Comparison of ENCODE assay signal across 8 mouse cellular contexts in genomic region chr11:6545857-6546192, GRCm38 (mm10). TPM values are rescaled to one million over a fixed set of nuclear protein-coding genes. Genes with fewer than 3 reads are reported as not detected.
DNase-seq lines count a peak whose midpoint lies in the region; ATAC-seq and TF ChIP-seq lines count a peak whose summit lies in the region.

No protein-coding gene starts in this region.

- no peaks in the 10 kb centered on the region for H3K9me3 ChIP-seq in embryonic facial prominence, embryonic 13.5 days
- H3K9me3 ChIP-seq in intestine, embryonic 16.5 days (ENCODE audit: control insufficient read depth, low read length): no peaks in the 10 kb centered on the region
- no peaks in the 10 kb centered on the region for H3K9me3 ChIP-seq in neural tube, embryonic 13.5 days

- H3K27ac ChIP-seq in liver, adult 2 months (replicated peaks; ENCODE audit: insufficient read depth, low read depth, low read length): peak overlapping the region; percentile 29; the same call in 1 of the 2 replicates
- H3K27ac ChIP-seq in embryonic facial prominence, embryonic 13.5 days: peak overlapping the region; percentile 98
- peak overlapping the region; percentile 98 for H3K27ac ChIP-seq in intestine, embryonic 16.5 days (ENCODE audit: low read length)
- peak overlapping the region; percentile 97 for H3K27ac ChIP-seq in neural tube, embryonic 13.5 days (replicated peaks)

- H3K36me3 ChIP-seq in liver, adult 2 months (ENCODE audit: control insufficient read depth, insufficient read depth, low read length): no peaks in the 10 kb centered on the region
- H3K36me3 ChIP-seq in embryonic facial prominence, embryonic 13.5 days: no peaks in the 10 kb centered on the region
- H3K36me3 ChIP-seq in intestine, embryonic 16.5 days (ENCODE audit: control insufficient read depth, insufficient read depth, low read length): no peaks in the 10 kb centered on the region
- H3K36me3 ChIP-seq in neural tube, embryonic 13.5 days: no peaks in the 10 kb centered on the region

- TF ChIP-seq POLR2A in liver, adult 2 months (IDR thresholded peaks at IDR 0.05; ENCODE audit: extremely low read depth, insufficient read depth, low read length): no peak

- peaks cover 12% of the 10 kb centered on the region; the same call in 1 of the 2 replicates for H3K79me2 ChIP-seq in liver, adult 2 months (ENCODE audit: control insufficient read depth, insufficient read depth, low read length)

- WGBS in liver, adult 2 months: 22% methylated on average over 3 of the region's 3 CpGs
- 22% methylated on average over 3 of the region's 3 CpGs for WGBS in embryonic facial prominence, embryonic 13.5 days
- 23% methylated on average over 3 of the region's 3 CpGs for WGBS in intestine, embryonic 16.5 days
- 28% methylated on average over 3 of the region's 3 CpGs for WGBS in neural tube, embryonic 13.5 days

- ATAC-seq in embryonic facial prominence, embryonic 13.5 days (ENCODE audit: insufficient number of reproducible peaks, insufficient read depth, low FRiP score, low TSS enrichment, low read depth): no peak
- peak; percentile 21 for ATAC-seq in intestine, embryonic 16.5 days
- ATAC-seq in neural tube, embryonic 13.5 days (ENCODE audit: low read depth): peak; percentile 25

- peak overlapping the region; percentile 74 for H3K4me2 ChIP-seq in embryonic facial prominence, embryonic 13.5 days
- H3K4me2 ChIP-seq in intestine, embryonic 16.5 days (ENCODE audit: low read depth, low read length): peak overlapping the region; percentile 65
- peak overlapping the region; percentile 76 for H3K4me2 ChIP-seq in neural tube, embryonic 13.5 days

- no peak overlapping the region for H3K9ac ChIP-seq in liver, adult 2 months (ENCODE audit: low read depth, low read length)
- H3K9ac ChIP-seq in embryonic facial prominence, embryonic 13.5 days: peak overlapping the region; percentile 87
- H3K9ac ChIP-seq in intestine, embryonic 16.5 days (ENCODE audit: low read depth, low read length): peak overlapping the region; percentile 83
- H3K9ac ChIP-seq in neural tube, embryonic 13.5 days: peak overlapping the region; percentile 96

- peak overlapping the region; percentile 29 for H3K4me3 ChIP-seq in liver, adult 2 months (ENCODE audit: insufficient read depth, low read depth, low read length)
- H3K4me3 ChIP-seq in embryonic facial prominence, embryonic 13.5 days: peak overlapping the region; percentile 70
- H3K4me3 ChIP-seq in intestine, embryonic 16.5 days (ENCODE audit: low read length): peak overlapping the region; percentile 74
- H3K4me3 ChIP-seq in neural tube, embryonic 13.5 days: peak overlapping the region; percentile 84

- peaks cover 9% of the 10 kb centered on the region for H3K4me1 ChIP-seq in liver, adult 2 months (ENCODE audit: control insufficient read depth, insufficient read depth, low read length)
- H3K4me1 ChIP-seq in embryonic facial prominence, embryonic 13.5 days: peaks cover 15% of the 10 kb centered on the region
- H3K4me1 ChIP-seq in intestine, embryonic 16.5 days (ENCODE audit: control insufficient read depth, insufficient read depth, low read length): peaks cover 11% of the 10 kb centered on the region
- H3K4me1 ChIP-seq in neural tube, embryonic 13.5 days (replicated peaks): peaks cover 20% of the 10 kb centered on the region

- H3K27me3 ChIP-seq in liver, adult 2 months (ENCODE audit: control insufficient read depth, insufficient read depth, low read length): no peaks in the 10 kb centered on the region
- H3K27me3 ChIP-seq in embryonic facial prominence, embryonic 13.5 days: no peaks in the 10 kb centered on the region
- no peaks in the 10 kb centered on the region for H3K27me3 ChIP-seq in intestine, embryonic 16.5 days (replicated peaks; ENCODE audit: control insufficient read depth, insufficient read depth, low read length)
- H3K27me3 ChIP-seq in neural tube, embryonic 13.5 days: no peaks in the 10 kb centered on the region

- TF ChIP-seq CTCF in liver, adult 2 months (IDR thresholded peaks at IDR 0.05; ENCODE audit: low read depth, low read length): no peak

- DNase-seq in liver, adult 2 months (ENCODE audit: extremely low read depth, low read depth, low spot score): no peak
- DNase-seq in liver: no peak
- no peak for DNase-seq in ovary, postnatal 36 days (ENCODE audit: low spot score)
- no peak for DNase-seq in cerebellum, adult 18-20 months
- DNase-seq in embryo, embryonic 9.5 days (ENCODE audit: extremely low spot score): no peak

RNA-seq across cellular contexts. Expression of gene Ccm2, which starts 0.9 kb away (rescaled TPM):
- total RNA-seq in liver, adult 2 months (2014; rRNA removed): 16.5 and 18.6 TPM in 2 replicates
- polyA plus RNA-seq in liver, adult 2 months (2012; rRNA removed): 43.7 and 49.6 TPM in 2 replicates
- polyA plus RNA-seq in embryonic facial prominence, embryonic 13.5 days (2015; fragmentation: Nextera tagmentation; extraction: Ambion mirVana): 79.5 and 80.2 TPM in 2 replicates
- polyA plus RNA-seq in intestine, embryonic 16.5 days (2015; fragmentation: Nextera tagmentation; extraction: Ambion mirVana): 67.7 and 69.9 TPM in 2 replicates
- polyA plus RNA-seq in neural tube, embryonic 13.5 days (2015; fragmentation: Nextera tagmentation; extraction: Ambion mirVana): 95.1 and 99.8 TPM in 2 replicates

RNA-seq across cellular contexts. Expression of gene Myo1g, which starts 25.1 kb away (rescaled TPM):
- total RNA-seq in liver, adult 2 months (2014; rRNA removed): 1.1 and 2.6 TPM in 2 replicates
- polyA plus RNA-seq in liver, adult 2 months (2012; rRNA removed): 1.4 and 2.3 TPM in 2 replicates
- 1.3 and 1.8 TPM in 2 replicates for polyA plus RNA-seq in embryonic facial prominence, embryonic 13.5 days (2015; fragmentation: Nextera tagmentation; extraction: Ambion mirVana)
- polyA plus RNA-seq in intestine, embryonic 16.5 days (2015; fragmentation: Nextera tagmentation; extraction: Ambion mirVana): 2.3 and 3.1 TPM in 2 replicates
- 0.52 TPM in 2 replicates for polyA plus RNA-seq in neural tube, embryonic 13.5 days (2015; fragmentation: Nextera tagmentation; extraction: Ambion mirVana)

Comparison
In these comparisons a context has a peak if more than half of its experiments do, and no peak if none do; other contexts are left out.
1. H3K27ac ChIP-seq: peak in every context shown above with its lines; median percentile 98 in embryonic facial prominence, embryonic 13.5 days; 98 in intestine, embryonic 16.5 days; 97 in neural tube, embryonic 13.5 days; 29 in liver, adult 2 months.
2. H3K4me3 ChIP-seq: peak in every context shown above with its lines; median percentile 84 in neural tube, embryonic 13.5 days; 74 in intestine, embryonic 16.5 days; 70 in embryonic facial prominence, embryonic 13.5 days; 29 in liver, adult 2 months.